Mouse (Mus musculus) midbrain, postnatal 0 days (tissue): Measurements from ENCODE around the gene Zhx3. TPM values are rescaled to one million over a fixed set of nuclear protein-coding genes. Genes with fewer than 3 reads are reported as not detected.

ENCODE experiments used
- ATAC-seq: fragments of 200-750 bp; cut with Nextera tagmentation; 2 replicates; pipeline ENCODE4 v1.8.0; 2017; ENCODE audit warnings: moderate number of reproducible peaks, mild to moderate bottlenecking, moderate TSS enrichment, moderate library complexity; ENCODE audit not compliant: low FRiP score
- DNase-seq: peaks from one replicate; pipeline ENCODE4 v3.0.0-alpha.2; 2015; ENCODE audit warnings: low spot score
- H3K27ac ChIP-seq: fragments of 300-500 bp; sonication (generic); 2 replicates; pipeline ENCODE4 v1.5.1; 2014; ENCODE audit warnings: low read depth, mild to moderate bottlenecking, low read length, mixed read lengths
- H3K27me3 ChIP-seq: fragments of 300-500 bp; sonication (generic); 2 replicates; pipeline ENCODE4 v1.6.1; 2014; ENCODE audit warnings: low read length, control low read depth, mixed read lengths; ENCODE audit not compliant: insufficient read depth
- H3K36me3 ChIP-seq: fragments of 300-500 bp; sonication (generic); 2 replicates; pipeline ENCODE4 v1.6.1; 2014; ENCODE audit warnings: low read length, control low read depth, mixed read lengths; ENCODE audit not compliant: insufficient read depth
- H3K4me1 ChIP-seq: fragments of 300-500 bp; sonication (generic); 2 replicates; pipeline ENCODE4 v1.6.1; 2014; ENCODE audit warnings: mild to moderate bottlenecking, control low read depth, antibody characterized with exemption, low read length, mixed read lengths; ENCODE audit not compliant: insufficient read depth
- H3K4me2 ChIP-seq: fragments of 300-500 bp; sonication (generic); 2 replicates; pipeline ENCODE4 v1.6.1; 2014; ENCODE audit warnings: low read depth, mild to moderate bottlenecking, low read length, mixed read lengths; ENCODE audit not compliant: poor library complexity, severe bottlenecking
- H3K4me3 ChIP-seq: fragments of 300-500 bp; sonication (generic); 2 replicates; pipeline ENCODE4 v1.5.1; 2014; ENCODE audit warnings: low read depth, mild to moderate bottlenecking, low read length, moderate library complexity
- H3K9ac ChIP-seq: fragments of 300-500 bp; sonication (generic); replicated peaks from 2 replicates; pipeline ENCODE4 v1.6.1; 2014; ENCODE audit warnings: mild to moderate bottlenecking, low read length, moderate library complexity, mixed read lengths; ENCODE audit not compliant: poor library complexity, severe bottlenecking
- H3K9me3 ChIP-seq: fragments of 300-500 bp; sonication (generic); 2 replicates; pipeline ENCODE4 v1.6.1; 2016; ENCODE audit warnings: low read length, control low read depth
- CTCF ChIP-seq: IDR thresholded peaks from 2 replicates; pipeline ENCODE4 v1.5.1; 2016; ENCODE audit warnings: antibody characterized with exemption, mild to moderate bottlenecking
- WGBS: fragments of 180-500 bp; shearing (Covaris S2); extraction: QIAGEN DNeasy Blood & Tissue Kit; methylation state at CpG from one replicate; pipeline ENCODE4 v1.1.7; 2014; 5-methylcytosine and 5-hydroxymethylcytosine counted together
- polyA plus RNA-seq: library from polyadenylated mRNA; unstranded; fragments of >200 nt; fragmentation: Nextera tagmentation; extraction: Ambion mirVana; gene quantifications from 2 replicates; pipeline ENCODE4 v1.2.1, GENCODE M21; 2015
- total RNA-seq: library from RNA; depleted of rRNA; stranded (reverse); fragments of >200 nt; gene quantifications from 2 replicates; pipeline ENCODE4 v1.2.3, GENCODE M21; 2014

Zhx3 gene
- total and polyA plus RNA-seq, 2 experiments from 2014 or later, result 18.7 to 43.9 TPM

- Histone ChIP-seq H3K9me3 (no peaks in the 10 kb centered on the region), H3K9ac (no peak overlapping the region), H3K36me3 (peaks cover 4% of the 10 kb centered on the region), H3K4me2 (no peak overlapping the region), H3K4me1 (no peaks in the 10 kb centered on the region), H3K27me3 (no peaks in the 10 kb centered on the region), H3K27ac (no peak overlapping the region), H3K4me3 (no peak overlapping the region)
- DNase-seq (no peak), ATAC-seq (no peak)
- TF ChIP-seq CTCF, result no peak
- 69% methylated on average over 4 of the region's 4 CpGs for WGBS
Measured at GRCm38 (mm10) chr2:160768097-160768695, 104.6 kb downstream of the Zhx3 start.

GRCm38 (mm10) chr2:160767201-160767600, 105.6 kb downstream of the Zhx3 start:
- Histone ChIP-seq H3K9me3 (no peaks in the 10 kb centered on the region), H3K4me1 (no peaks in the 10 kb centered on the region), H3K36me3 (peaks cover 14% of the 10 kb centered on the region), H3K27me3 (no peaks in the 10 kb centered on the region), H3K9ac (no peak overlapping the region), H3K4me3 (no peak overlapping the region), H3K27ac (0 out of 2 replicates have a peak overlapping the region, but pooled peaks have one; percentile 18), H3K4me2 (no peak overlapping the region)
- TF ChIP-seq CTCF, result no peak
- no peak for ATAC-seq
- no peak for DNase-seq
- 94% methylated on average over 2 of the region's 2 CpGs for WGBS

GRCm38 (mm10) chr2:160766371-160766771, 106.4 kb downstream of the Zhx3 start:
- 0 out of 2 replicates have a peak overlapping the region, but pooled peaks have one; percentile 20 for H3K27ac ChIP-seq
- peaks cover 22% of the 10 kb centered on the region for H3K36me3 ChIP-seq
- DNase-seq, result no peak
- H3K9me3 ChIP-seq, result no peaks in the 10 kb centered on the region
- no peaks in the 10 kb centered on the region for H3K27me3 ChIP-seq
- WGBS, result 71% methylated on average over 5 of the region's 5 CpGs
- H3K4me3 ChIP-seq, result no peak overlapping the region
- no peaks in the 10 kb centered on the region for H3K4me1 ChIP-seq
- H3K9ac ChIP-seq, result no peak overlapping the region
- ATAC-seq, result no peak
- H3K4me2 ChIP-seq, result no peak overlapping the region
- no peak for TF ChIP-seq CTCF

GRCm38 (mm10) chr2:160765096-160765495, 107.7 kb downstream of the Zhx3 start:
- WGBS, result 77% methylated on average over 3 of the region's 3 CpGs
- no peaks in the 10 kb centered on the region for H3K27me3 ChIP-seq

GRCm38 (mm10) chr2:160764386-160764785, 108.4 kb downstream of the Zhx3 start:
- Histone ChIP-seq H3K4me2 (no peak overlapping the region), H3K9ac (no peak overlapping the region), H3K27ac (no peak overlapping the region), H3K27me3 (no peaks in the 10 kb centered on the region), H3K4me1 (no peaks in the 10 kb centered on the region), H3K4me3 (no peak overlapping the region), H3K36me3 (peaks cover 31% of the 10 kb centered on the region), H3K9me3 (no peaks in the 10 kb centered on the region)
- ATAC-seq, result no peak
- no peak for DNase-seq
- TF ChIP-seq CTCF, result no peak
- 93% methylated on average over 2 of the region's 2 CpGs for WGBS

More at GRCm38 (mm10) chr2:160765096-160765495, 107.7 kb downstream of the Zhx3 start:
- Histone ChIP-seq H3K4me2 (no peak overlapping the region), H3K36me3 (peaks cover 25% of the 10 kb centered on the region), H3K27ac (no peak overlapping the region), H3K9me3 (no peaks in the 10 kb centered on the region), H3K4me3 (no peak overlapping the region), H3K9ac (no peak overlapping the region), H3K4me1 (no peaks in the 10 kb centered on the region)
- no peak for DNase-seq
- no peak for ATAC-seq
- no peak for TF ChIP-seq CTCF

- WGBS, result 92% methylated on average over 3 of the region's 3 CpGs
- Histone ChIP-seq H3K9me3 (no peaks in the 10 kb centered on the region), H3K4me1 (no peaks in the 10 kb centered on the region), H3K27ac (no peak overlapping the region), H3K4me2 (no peak overlapping the region), H3K27me3 (no peaks in the 10 kb centered on the region), H3K9ac (no peak overlapping the region), H3K36me3 (peaks cover 37% of the 10 kb centered on the region), H3K4me3 (no peak overlapping the region)
- DNase-seq (no peak), ATAC-seq (no peak)
- no peak for TF ChIP-seq CTCF
Measured at GRCm38 (mm10) chr2:160763816-160764215, 109.0 kb downstream of the Zhx3 start.
